Mouse (Mus musculus): Measurements from ENCODE around the gene 4930572O03Rik.
"Not testable (repeated sequence)": the region's sequence is repeated elsewhere in the genome, so short reads cannot be mapped to it uniquely, and the experiment has no call there.

The 4930572O03Rik gene

GRCm38 (mm10) chr5:15656959-15657358, at the start of gene 4930572O03Rik:
Gene 4930572O03Rik (minus strand): TSS chr5:15657059.
- DNase-seq = not testable (repeated sequence)

GRCm38 (mm10) chr5:15702891-15703290, 46.0 kb upstream of the 4930572O03Rik start:
- not testable (repeated sequence) for DNase-seq

GRCm38 (mm10) chr5:15697719-15698118, 40.9 kb upstream of the 4930572O03Rik start:
- not testable (repeated sequence) for DNase-seq

- DNase-seq = not testable (repeated sequence)
These were observed 35.0 kb upstream of the 4930572O03Rik start for GRCm38 (mm10) chr5:15691849-15692248.

- DNase-seq = not testable (repeated sequence)
These were observed 34.0 kb upstream of the 4930572O03Rik start for GRCm38 (mm10) chr5:15690822-15691221.

- not testable (repeated sequence) for DNase-seq
These were observed 32.9 kb upstream of the 4930572O03Rik start for GRCm38 (mm10) chr5:15689659-15690213.

- not testable (repeated sequence) for DNase-seq
These were observed 32.2 kb upstream of the 4930572O03Rik start for GRCm38 (mm10) chr5:15688874-15689658.

GRCm38 (mm10) chr5:15681301-15682035, 24.6 kb upstream of the 4930572O03Rik start:
- DNase-seq = not testable (repeated sequence)

- not testable (repeated sequence) for DNase-seq
These were observed 23.4 kb upstream of the 4930572O03Rik start for GRCm38 (mm10) chr5:15679980-15680949.

GRCm38 (mm10) chr5:15678907-15679306, 22.0 kb upstream of the 4930572O03Rik start:
- DNase-seq = not testable (repeated sequence)

GRCm38 (mm10) chr5:15677750-15678149, 20.9 kb upstream of the 4930572O03Rik start:
- DNase-seq = not testable (repeated sequence)

GRCm38 (mm10) chr5:15674429-15675244, 17.8 kb upstream of the 4930572O03Rik start:
- DNase-seq = not testable (repeated sequence)

- DNase-seq = not testable (repeated sequence)
These were observed 17.1 kb upstream of the 4930572O03Rik start for GRCm38 (mm10) chr5:15673989-15674388.

- DNase-seq = not testable (repeated sequence)
These were observed 13.9 kb upstream of the 4930572O03Rik start for GRCm38 (mm10) chr5:15670789-15671188.

GRCm38 (mm10) chr5:15663847-15664246, 7.0 kb upstream of the 4930572O03Rik start:
- not testable (repeated sequence) for DNase-seq

GRCm38 (mm10) chr5:15652334-15652733, 4.5 kb downstream of the 4930572O03Rik start:
- not testable (repeated sequence) for DNase-seq

- not testable (repeated sequence) for DNase-seq
These were observed 11.2 kb downstream of the 4930572O03Rik start for GRCm38 (mm10) chr5:15645707-15646106.

- not testable (repeated sequence) for DNase-seq
These were observed 19.2 kb downstream of the 4930572O03Rik start for GRCm38 (mm10) chr5:15637637-15638036.

- DNase-seq = not testable (repeated sequence)
These were observed 26.8 kb downstream of the 4930572O03Rik start for GRCm38 (mm10) chr5:15630068-15630467.

GRCm38 (mm10) chr5:15628136-15628535, 28.7 kb downstream of the 4930572O03Rik start:
- not testable (repeated sequence) for DNase-seq

- DNase-seq = not testable (repeated sequence)
These were observed 38.1 kb downstream of the 4930572O03Rik start, which contains the start of gene Speer4d for GRCm38 (mm10) chr5:15618764-15619163. Gene Speer4d (plus strand): TSS chr5:15619064.

Data from cerebellum, postnatal 36 days (tissue).